Mouse (Mus musculus): ENCODE data around the gene Ssbp4. TPM values are rescaled to one million over a fixed set of nuclear protein-coding genes. Genes with fewer than 3 reads are reported as not detected.
A peak's percentile ranks its signal among the peaks of the same experiment; 100 is the strongest.

Ssbp4 gene
- polyA plus RNA-seq, 1 experiment from 2014 or later, result 63.2 TPM

GRCm38 (mm10) chr8:70565561-70565960, 43.1 kb downstream of the Ssbp4 start:
- no peak overlapping the region for H3K27ac ChIP-seq (ENCODE audit: low read length)
- H3K4me1 ChIP-seq (ENCODE audit: control insufficient read depth, insufficient read depth, low read length), result peaks cover 23% of the 10 kb centered on the region
- no peaks in the 10 kb centered on the region for H3K9me3 ChIP-seq (ENCODE audit: control insufficient read depth, low read length)
- H3K9ac ChIP-seq (ENCODE audit: low read depth, low read length), result no peak overlapping the region
- no peaks in the 10 kb centered on the region for H3K27me3 ChIP-seq (replicated peaks; ENCODE audit: control insufficient read depth, insufficient read depth, low read length)
- no peak overlapping the region for H3K4me3 ChIP-seq (ENCODE audit: low read length)
- no peak overlapping the region for H3K4me2 ChIP-seq (ENCODE audit: low read depth, low read length)
- peak; percentile 23; the same call in 1 of the 2 replicates for ATAC-seq
- H3K36me3 ChIP-seq (ENCODE audit: control insufficient read depth, insufficient read depth, low read length), result no peaks in the 10 kb centered on the region
- 42% methylated on average over 3 of the region's 3 CpGs for WGBS

- no peak overlapping the region for H3K4me2 ChIP-seq (ENCODE audit: low read depth, low read length)
- no peak overlapping the region for H3K4me3 ChIP-seq (ENCODE audit: low read length)
- H3K9ac ChIP-seq (ENCODE audit: low read depth, low read length), result no peak overlapping the region
- H3K27ac ChIP-seq (ENCODE audit: low read length), result no peak overlapping the region
- no peaks in the 10 kb centered on the region for H3K27me3 ChIP-seq (replicated peaks; ENCODE audit: control insufficient read depth, insufficient read depth, low read length)
- ATAC-seq, result no peak
- H3K9me3 ChIP-seq (ENCODE audit: control insufficient read depth, low read length), result no peaks in the 10 kb centered on the region
- peaks cover 28% of the 10 kb centered on the region for H3K4me1 ChIP-seq (ENCODE audit: control insufficient read depth, insufficient read depth, low read length)
- H3K36me3 ChIP-seq (ENCODE audit: control insufficient read depth, insufficient read depth, low read length), result no peaks in the 10 kb centered on the region
- WGBS, result 77% methylated on average over 3 of the region's 3 CpGs
These were observed 43.9 kb downstream of the Ssbp4 start for GRCm38 (mm10) chr8:70564696-70565235.

- WGBS, result 94% methylated on average over 6 of the region's 6 CpGs
- Histone ChIP-seq H3K4me1 (ENCODE audit: control insufficient read depth, insufficient read depth, low read length) (peaks cover 29% of the 10 kb centered on the region), H3K27me3 (replicated peaks; ENCODE audit: control insufficient read depth, insufficient read depth, low read length) (no peaks in the 10 kb centered on the region), H3K36me3 (ENCODE audit: control insufficient read depth, insufficient read depth, low read length) (no peaks in the 10 kb centered on the region), H3K27ac (ENCODE audit: low read length) (no peak overlapping the region), H3K9me3 (ENCODE audit: control insufficient read depth, low read length) (no peaks in the 10 kb centered on the region), H3K4me2 (ENCODE audit: low read depth, low read length) (no peak overlapping the region), H3K9ac (ENCODE audit: low read depth, low read length) (no peak overlapping the region), H3K4me3 (ENCODE audit: low read length) (no peak overlapping the region)
- no peak for ATAC-seq
These were observed 44.8 kb downstream of the Ssbp4 start for GRCm38 (mm10) chr8:70563763-70564387.

GRCm38 (mm10) chr8:70562802-70563201, 45.9 kb downstream of the Ssbp4 start:
- Histone ChIP-seq H3K4me3 (ENCODE audit: low read length) (no peak overlapping the region), H3K4me2 (ENCODE audit: low read depth, low read length) (no peak overlapping the region), H3K9ac (ENCODE audit: low read depth, low read length) (no peak overlapping the region), H3K4me1 (ENCODE audit: control insufficient read depth, insufficient read depth, low read length) (peaks cover 29% of the 10 kb centered on the region), H3K27me3 (replicated peaks; ENCODE audit: control insufficient read depth, insufficient read depth, low read length) (no peaks in the 10 kb centered on the region), H3K9me3 (ENCODE audit: control insufficient read depth, low read length) (no peaks in the 10 kb centered on the region), H3K27ac (ENCODE audit: low read length) (no peak overlapping the region), H3K36me3 (ENCODE audit: control insufficient read depth, insufficient read depth, low read length) (no peaks in the 10 kb centered on the region)
- 79% methylated on average over 3 of the region's 3 CpGs for WGBS
- no peak for ATAC-seq

GRCm38 (mm10) chr8:70561809-70562535, 46.7 kb downstream of the Ssbp4 start:
- 0 out of 2 replicates have a peak overlapping the region, but pooled peaks have one; percentile 10 for H3K9ac ChIP-seq (ENCODE audit: low read depth, low read length)
- no peaks in the 10 kb centered on the region for H3K36me3 ChIP-seq (ENCODE audit: control insufficient read depth, insufficient read depth, low read length)
- WGBS, result 67% methylated on average over 7 of the region's 7 CpGs
- no peaks in the 10 kb centered on the region for H3K27me3 ChIP-seq (replicated peaks; ENCODE audit: control insufficient read depth, insufficient read depth, low read length)
- no peak overlapping the region for H3K4me2 ChIP-seq (ENCODE audit: low read depth, low read length)
- no peaks in the 10 kb centered on the region for H3K9me3 ChIP-seq (ENCODE audit: control insufficient read depth, low read length)
- H3K27ac ChIP-seq (ENCODE audit: low read length), result no peak overlapping the region
- no peak overlapping the region for H3K4me3 ChIP-seq (ENCODE audit: low read length)
- H3K4me1 ChIP-seq (ENCODE audit: control insufficient read depth, insufficient read depth, low read length), result peaks cover 29% of the 10 kb centered on the region
- no peak for ATAC-seq

GRCm38 (mm10) chr8:70561357-70561756, 47.3 kb downstream of the Ssbp4 start:
- ATAC-seq, result no peak
- WGBS, result 61% methylated on average over 4 of the region's 4 CpGs
- peaks cover 29% of the 10 kb centered on the region for H3K4me1 ChIP-seq (ENCODE audit: control insufficient read depth, insufficient read depth, low read length)
- H3K36me3 ChIP-seq (ENCODE audit: control insufficient read depth, insufficient read depth, low read length), result no peaks in the 10 kb centered on the region
- no peak overlapping the region for H3K4me3 ChIP-seq (ENCODE audit: low read length)
- H3K9me3 ChIP-seq (ENCODE audit: control insufficient read depth, low read length), result no peaks in the 10 kb centered on the region
- H3K27ac ChIP-seq (ENCODE audit: low read length), result no peak overlapping the region; the same call in 1 of the 2 replicates
- H3K4me2 ChIP-seq (ENCODE audit: low read depth, low read length), result no peak overlapping the region
- H3K9ac ChIP-seq (ENCODE audit: low read depth, low read length), result 0 out of 2 replicates have a peak overlapping the region, but pooled peaks have one; percentile 10
- H3K27me3 ChIP-seq (replicated peaks; ENCODE audit: control insufficient read depth, insufficient read depth, low read length), result no peaks in the 10 kb centered on the region

- no peak overlapping the region for H3K4me2 ChIP-seq (ENCODE audit: low read depth, low read length)
- ATAC-seq, result no peak
- H3K9ac ChIP-seq (ENCODE audit: low read depth, low read length), result no peak overlapping the region
- no peaks in the 10 kb centered on the region for H3K9me3 ChIP-seq (ENCODE audit: control insufficient read depth, low read length)
- no peaks in the 10 kb centered on the region for H3K36me3 ChIP-seq (ENCODE audit: control insufficient read depth, insufficient read depth, low read length)
- WGBS, result 76% methylated on average over 3 of the region's 3 CpGs
- no peak overlapping the region for H3K27ac ChIP-seq (ENCODE audit: low read length)
- no peak overlapping the region for H3K4me3 ChIP-seq (ENCODE audit: low read length)
- peaks cover 28% of the 10 kb centered on the region for H3K4me1 ChIP-seq (ENCODE audit: control insufficient read depth, insufficient read depth, low read length)
- H3K27me3 ChIP-seq (replicated peaks; ENCODE audit: control insufficient read depth, insufficient read depth, low read length), result no peaks in the 10 kb centered on the region
These were observed 48.1 kb downstream of the Ssbp4 start for GRCm38 (mm10) chr8:70560564-70560963.

- WGBS, result 85% methylated on average over 2 of the region's 2 CpGs
- Histone ChIP-seq H3K4me3 (ENCODE audit: low read length) (no peak overlapping the region), H3K9me3 (ENCODE audit: control insufficient read depth, low read length) (no peaks in the 10 kb centered on the region), H3K4me2 (ENCODE audit: low read depth, low read length) (no peak overlapping the region), H3K4me1 (ENCODE audit: control insufficient read depth, insufficient read depth, low read length) (peaks cover 26% of the 10 kb centered on the region), H3K27me3 (replicated peaks; ENCODE audit: control insufficient read depth, insufficient read depth, low read length) (no peaks in the 10 kb centered on the region), H3K9ac (ENCODE audit: low read depth, low read length) (no peak overlapping the region), H3K36me3 (ENCODE audit: control insufficient read depth, insufficient read depth, low read length) (no peaks in the 10 kb centered on the region), H3K27ac (ENCODE audit: low read length) (no peak overlapping the region)
- ATAC-seq, result peak; percentile 17; the same call in 1 of the 2 replicates
These were observed 48.6 kb downstream of the Ssbp4 start for GRCm38 (mm10) chr8:70560096-70560495.

- ATAC-seq, result no peak
These were observed 49.7 kb downstream of the Ssbp4 start for GRCm38 (mm10) chr8:70558983-70559382.

More at GRCm38 (mm10) chr8:70558983-70559382, 49.7 kb downstream of the Ssbp4 start:
- 76% methylated on average over 3 of the region's 3 CpGs for WGBS
- Histone ChIP-seq H3K4me2 (ENCODE audit: low read depth, low read length) (no peak overlapping the region), H3K9ac (ENCODE audit: low read depth, low read length) (no peak overlapping the region), H3K27ac (ENCODE audit: low read length) (no peak overlapping the region), H3K9me3 (ENCODE audit: control insufficient read depth, low read length) (no peaks in the 10 kb centered on the region), H3K27me3 (replicated peaks; ENCODE audit: control insufficient read depth, insufficient read depth, low read length) (no peaks in the 10 kb centered on the region), H3K36me3 (ENCODE audit: control insufficient read depth, insufficient read depth, low read length) (no peaks in the 10 kb centered on the region), H3K4me3 (ENCODE audit: low read length) (no peak overlapping the region), H3K4me1 (ENCODE audit: control insufficient read depth, insufficient read depth, low read length) (peaks cover 29% of the 10 kb centered on the region)

Measured in intestine, embryonic 16.5 days (tissue).